Mouse (Mus musculus): Measurements from ENCODE around the gene Mxd1. TPM values are rescaled to one million over a fixed set of nuclear protein-coding genes. Genes with fewer than 3 reads are reported as not detected.

The Mxd1 gene
- polyA plus RNA-seq, 1 experiment from 2014 or later: 13.5 TPM

- no peak for DNase-seq (ENCODE audit: low spot score)
- Histone ChIP-seq H3K9ac (replicated peaks; ENCODE audit: low read length) (no peak overlapping the region), H3K27me3 (ENCODE audit: control insufficient read depth, insufficient read depth, low read length) (no peaks in the 10 kb centered on the region), H3K9me3 (replicated peaks; ENCODE audit: control insufficient read depth, low read length) (no peaks in the 10 kb centered on the region), H3K36me3 (replicated peaks; ENCODE audit: control insufficient read depth, insufficient read depth, low read depth, low read length) (no peaks in the 10 kb centered on the region), H3K27ac (replicated peaks; ENCODE audit: low read depth, low read length) (no peak overlapping the region), H3K4me2 (ENCODE audit: low read depth, low read length) (no peak overlapping the region), H3K4me1 (ENCODE audit: control insufficient read depth, insufficient read depth, low read length) (no peaks in the 10 kb centered on the region), H3K4me3 (ENCODE audit: low read depth, low read length) (no peak overlapping the region)
- ATAC-seq (replicated peaks; ENCODE audit: insufficient number of reproducible peaks, low FRiP score, low TSS enrichment, low read depth): no peak
- 85% methylated on average over 3 of the region's 3 CpGs for WGBS
These were observed 38.8 kb downstream of the Mxd1 start for GRCm38 (mm10) chr6:86630141-86630540.

GRCm38 (mm10) chr6:86627946-86628345 lies 41.0 kb downstream of the Mxd1 start, which contains the start of gene Asprv1:
Gene Asprv1, plus strand, starts transcription at chr6:86628164.
- H3K27me3 ChIP-seq (ENCODE audit: control insufficient read depth, insufficient read depth, low read length): no peaks in the 10 kb centered on the region
- H3K4me2 ChIP-seq (ENCODE audit: low read depth, low read length): no peak within 1 kb of the TSS
- DNase-seq (ENCODE audit: low spot score) (no peak), ATAC-seq (replicated peaks; ENCODE audit: insufficient number of reproducible peaks, low FRiP score, low TSS enrichment, low read depth) (no peak)
- 43% methylated on average over 10 of the region's 10 CpGs for WGBS
- H3K36me3 ChIP-seq (replicated peaks; ENCODE audit: control insufficient read depth, insufficient read depth, low read depth, low read length): no peaks in the 10 kb centered on the region
- H3K27ac ChIP-seq (replicated peaks; ENCODE audit: low read depth, low read length): no peak within 1 kb of the TSS
- H3K9me3 ChIP-seq (replicated peaks; ENCODE audit: control insufficient read depth, low read length): no peaks in the 10 kb centered on the region
- H3K4me1 ChIP-seq (ENCODE audit: control insufficient read depth, insufficient read depth, low read length): no peaks in the 10 kb centered on the region
- no peak within 1 kb of the TSS for H3K4me3 ChIP-seq (ENCODE audit: low read depth, low read length)
- no peak within 1 kb of the TSS for H3K9ac ChIP-seq (replicated peaks; ENCODE audit: low read length)

- Histone ChIP-seq H3K4me2 (ENCODE audit: low read depth, low read length) (no peak overlapping the region), H3K27ac (replicated peaks; ENCODE audit: low read depth, low read length) (no peak overlapping the region), H3K36me3 (replicated peaks; ENCODE audit: control insufficient read depth, insufficient read depth, low read depth, low read length) (no peaks in the 10 kb centered on the region), H3K4me3 (ENCODE audit: low read depth, low read length) (no peak overlapping the region), H3K9ac (replicated peaks; ENCODE audit: low read length) (no peak overlapping the region), H3K27me3 (ENCODE audit: control insufficient read depth, insufficient read depth, low read length) (no peaks in the 10 kb centered on the region), H3K4me1 (ENCODE audit: control insufficient read depth, insufficient read depth, low read length) (no peaks in the 10 kb centered on the region), H3K9me3 (replicated peaks; ENCODE audit: control insufficient read depth, low read length) (no peaks in the 10 kb centered on the region)
- ATAC-seq (replicated peaks; ENCODE audit: insufficient number of reproducible peaks, low FRiP score, low TSS enrichment, low read depth): no peak
- 68% methylated on average over 18 of the region's 18 CpGs for WGBS
- DNase-seq (ENCODE audit: low spot score): no peak
These were observed 44.6 kb downstream of the Mxd1 start for GRCm38 (mm10) chr6:86624074-86625030.

- no peaks in the 10 kb centered on the region for H3K27me3 ChIP-seq (ENCODE audit: control insufficient read depth, insufficient read depth, low read length)
- H3K4me3 ChIP-seq (ENCODE audit: low read depth, low read length): no peak overlapping the region
- ATAC-seq (replicated peaks; ENCODE audit: insufficient number of reproducible peaks, low FRiP score, low TSS enrichment, low read depth): no peak
- no peaks in the 10 kb centered on the region for H3K4me1 ChIP-seq (ENCODE audit: control insufficient read depth, insufficient read depth, low read length)
- H3K36me3 ChIP-seq (replicated peaks; ENCODE audit: control insufficient read depth, insufficient read depth, low read depth, low read length): no peaks in the 10 kb centered on the region
- H3K27ac ChIP-seq (replicated peaks; ENCODE audit: low read depth, low read length): no peak overlapping the region
- H3K9me3 ChIP-seq (replicated peaks; ENCODE audit: control insufficient read depth, low read length): no peaks in the 10 kb centered on the region
- no peak overlapping the region for H3K4me2 ChIP-seq (ENCODE audit: low read depth, low read length)
- 84% methylated on average over 4 of the region's 4 CpGs for WGBS
- no peak for DNase-seq (ENCODE audit: low spot score)
- H3K9ac ChIP-seq (replicated peaks; ENCODE audit: low read length): no peak overlapping the region
These were observed 45.8 kb downstream of the Mxd1 start for GRCm38 (mm10) chr6:86623201-86623600.

- H3K9ac ChIP-seq (replicated peaks; ENCODE audit: low read length): no peak overlapping the region
- no peak overlapping the region for H3K27ac ChIP-seq (replicated peaks; ENCODE audit: low read depth, low read length)
- ATAC-seq (replicated peaks; ENCODE audit: insufficient number of reproducible peaks, low FRiP score, low TSS enrichment, low read depth) (no peak), DNase-seq (ENCODE audit: low spot score) (no peak)
- H3K36me3 ChIP-seq (replicated peaks; ENCODE audit: control insufficient read depth, insufficient read depth, low read depth, low read length): no peaks in the 10 kb centered on the region
- H3K27me3 ChIP-seq (ENCODE audit: control insufficient read depth, insufficient read depth, low read length): no peaks in the 10 kb centered on the region
- no peaks in the 10 kb centered on the region for H3K4me1 ChIP-seq (ENCODE audit: control insufficient read depth, insufficient read depth, low read length)
- no peaks in the 10 kb centered on the region for H3K9me3 ChIP-seq (replicated peaks; ENCODE audit: control insufficient read depth, low read length)
- H3K4me2 ChIP-seq (ENCODE audit: low read depth, low read length): no peak overlapping the region
- no peak overlapping the region for H3K4me3 ChIP-seq (ENCODE audit: low read depth, low read length)
- WGBS: 94% methylated on average over 4 of the region's 4 CpGs
These were observed 53.7 kb downstream of the Mxd1 start for GRCm38 (mm10) chr6:86615301-86615700.

- Histone ChIP-seq H3K9ac (replicated peaks; ENCODE audit: low read length) (no peak overlapping the region), H3K27me3 (ENCODE audit: control insufficient read depth, insufficient read depth, low read length) (no peaks in the 10 kb centered on the region), H3K36me3 (replicated peaks; ENCODE audit: control insufficient read depth, insufficient read depth, low read depth, low read length) (no peaks in the 10 kb centered on the region), H3K27ac (replicated peaks; ENCODE audit: low read depth, low read length) (no peak overlapping the region), H3K9me3 (replicated peaks; ENCODE audit: control insufficient read depth, low read length) (no peaks in the 10 kb centered on the region), H3K4me3 (ENCODE audit: low read depth, low read length) (no peak overlapping the region), H3K4me1 (ENCODE audit: control insufficient read depth, insufficient read depth, low read length) (no peaks in the 10 kb centered on the region), H3K4me2 (ENCODE audit: low read depth, low read length) (no peak overlapping the region)
- no peak for DNase-seq (ENCODE audit: low spot score)
- WGBS: 56% methylated on average over 5 of the region's 5 CpGs
- ATAC-seq (replicated peaks; ENCODE audit: insufficient number of reproducible peaks, low FRiP score, low TSS enrichment, low read depth): no peak
These were observed 58.2 kb downstream of the Mxd1 start for GRCm38 (mm10) chr6:86610714-86611113.

- Histone ChIP-seq H3K36me3 (replicated peaks; ENCODE audit: control insufficient read depth, insufficient read depth, low read depth, low read length) (no peaks in the 10 kb centered on the region), H3K9me3 (replicated peaks; ENCODE audit: control insufficient read depth, low read length) (no peaks in the 10 kb centered on the region), H3K4me1 (ENCODE audit: control insufficient read depth, insufficient read depth, low read length) (no peaks in the 10 kb centered on the region), H3K27ac (replicated peaks; ENCODE audit: low read depth, low read length) (no peak overlapping the region), H3K27me3 (ENCODE audit: control insufficient read depth, insufficient read depth, low read length) (no peaks in the 10 kb centered on the region), H3K4me3 (ENCODE audit: low read depth, low read length) (no peak overlapping the region), H3K4me2 (ENCODE audit: low read depth, low read length) (no peak overlapping the region), H3K9ac (replicated peaks; ENCODE audit: low read length) (no peak overlapping the region)
- DNase-seq (ENCODE audit: low spot score) (no peak), ATAC-seq (replicated peaks; ENCODE audit: insufficient number of reproducible peaks, low FRiP score, low TSS enrichment, low read depth) (no peak)
- WGBS: 90% methylated on average over 6 of the region's 6 CpGs
These were observed 59.7 kb downstream of the Mxd1 start for GRCm38 (mm10) chr6:86609235-86609634.

GRCm38 (mm10) chr6:86607471-86607870 lies 61.5 kb downstream of the Mxd1 start:
- DNase-seq (ENCODE audit: low spot score) (no peak), ATAC-seq (replicated peaks; ENCODE audit: insufficient number of reproducible peaks, low FRiP score, low TSS enrichment, low read depth) (no peak)
- H3K27ac ChIP-seq (replicated peaks; ENCODE audit: low read depth, low read length): no peak overlapping the region
- H3K4me2 ChIP-seq (ENCODE audit: low read depth, low read length): no peak overlapping the region
- H3K4me3 ChIP-seq (ENCODE audit: low read depth, low read length): no peak overlapping the region
- no peaks in the 10 kb centered on the region for H3K4me1 ChIP-seq (ENCODE audit: control insufficient read depth, insufficient read depth, low read length)
- H3K9me3 ChIP-seq (replicated peaks; ENCODE audit: control insufficient read depth, low read length): no peaks in the 10 kb centered on the region
- WGBS: 71% methylated on average over 6 of the region's 6 CpGs
- no peak overlapping the region for H3K9ac ChIP-seq (replicated peaks; ENCODE audit: low read length)
- no peaks in the 10 kb centered on the region for H3K36me3 ChIP-seq (replicated peaks; ENCODE audit: control insufficient read depth, insufficient read depth, low read depth, low read length)
- H3K27me3 ChIP-seq (ENCODE audit: control insufficient read depth, insufficient read depth, low read length): no peaks in the 10 kb centered on the region
